Mouse (Mus musculus) mouse embryonic stem cell (cell line): ENCODE measurements around the gene Gm15140.
"Not testable (repeated sequence)": the region's sequence is repeated elsewhere in the genome, so short reads cannot be mapped to it uniquely, and the experiment has no call there.

Experiments used
- in situ Hi-C, 2 experiments: fragments of 300-500 bp; cut with MboI; formaldehyde crosslinking; loops; 1 replicate in 1 of 2; 3 replicates in 1 of 2; pipeline ENCODE4 v1.14.3; 2019 to 2020; ENCODE audit warnings: low sequenced_read_pairs in 2 of 2, low pct_unique_long_range_greater_than_20kb in 1 of 2, mixed read lengths in 1 of 2; ENCODE audit not compliant: unreplicated experiment in 1 of 2

Gm15140 gene

DNA sequence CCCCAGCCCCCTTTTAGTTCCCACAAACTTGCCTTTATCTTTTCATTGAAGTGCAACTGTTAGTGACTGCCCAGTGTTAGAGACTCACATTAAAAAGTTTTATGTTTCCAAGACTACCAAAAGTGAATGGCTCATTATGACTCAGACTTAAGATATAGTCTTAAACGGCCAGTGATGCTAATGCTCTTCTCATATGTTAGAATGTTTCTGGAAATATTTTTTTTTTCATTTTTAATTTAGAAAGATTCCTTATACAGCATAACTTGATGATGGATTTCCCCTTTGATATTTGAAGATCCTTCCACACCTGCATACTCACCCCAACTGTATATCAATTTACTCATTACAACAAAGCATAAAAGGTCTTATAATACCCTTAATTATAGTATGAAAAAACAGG, at the start of gene Gm15140:
TSS of gene Gm15140 (minus strand) at position 101 of the 400 bp plus-strand sequence.
- in situ Hi-C loops = not testable (repeated sequence)
